10 mouse cellular contexts compared by ENCODE assay signal in the genomic region with DNA sequence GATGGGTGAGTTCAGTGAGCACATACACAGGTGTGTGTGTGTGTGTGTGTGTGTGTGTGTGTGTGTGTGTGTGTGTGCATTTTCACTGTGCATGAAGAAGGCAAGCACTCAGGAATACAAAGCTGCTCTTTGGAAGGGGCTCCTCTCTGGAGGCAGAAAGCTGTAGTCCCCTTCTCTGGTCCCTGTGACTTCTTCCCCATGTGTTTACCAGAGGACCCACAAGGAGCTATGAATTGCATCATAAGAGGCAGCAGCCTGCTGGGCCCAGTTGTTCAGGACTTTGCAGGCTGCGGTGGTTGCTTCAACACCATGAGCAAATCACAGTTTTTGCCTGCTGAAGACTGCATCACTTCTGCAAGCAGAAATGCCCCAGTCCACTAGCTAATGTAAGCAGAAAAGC. TPM values are rescaled to one million over a fixed set of nuclear protein-coding genes. Genes with fewer than 3 reads are reported as not detected.
DNase-seq lines count a peak whose midpoint lies in the region; ATAC-seq and TF ChIP-seq lines count a peak whose summit lies in the region.
"Had no signal": no experiment of that assay in that cellular context is flagged by ENCODE, and none has a peak within 500 bp of the region (broad histone marks: within the 10 kb centered on the region; RNA-seq: fewer than 3 reads in every experiment).

No protein-coding gene starts in this region.

- DNase-seq in left cerebral cortex, adult 2 months (ENCODE audit: extremely low spot score in 1 of 2, low spot score in 2 of 2), result peak; percentile 24 to 38
- no peak for DNase-seq in left cerebral cortex, postnatal 4 days
- DNase-seq in midbrain, embryonic 14.5 days, result peak; percentile 35
- no peak for DNase-seq in heart, postnatal 4 days
- no peak for DNase-seq in kidney, postnatal 4 days
- DNase-seq in adrenal gland, postnatal 25 days, result no peak

- TF ChIP-seq CTCF in left cerebral cortex, adult 2 months (IDR thresholded peaks at IDR 0.05), result no peak

- intact Hi-C loops in left cerebral cortex, adult 2 months (cut with DNase I), result no loop called here
- intact Hi-C loops in left cerebral cortex, postnatal 4 days (cut with DNase I), result no loop called here

- H3K36me3 ChIP-seq in hindbrain, embryonic 12.5 days, result no peaks in the 10 kb centered on the region
- H3K36me3 ChIP-seq in midbrain, embryonic 14.5 days (ENCODE audit: control insufficient read depth, insufficient read depth, low read length), result no peaks in the 10 kb centered on the region
- no peaks in the 10 kb centered on the region for H3K36me3 ChIP-seq in stomach, embryonic 16.5 days (ENCODE audit: control insufficient read depth, insufficient read depth, low read length)

- 31% methylated on average over 1 of the region's 1 CpGs for WGBS in hindbrain, embryonic 12.5 days
- WGBS in midbrain, embryonic 14.5 days, result 29% methylated on average over 1 of the region's 1 CpGs
- 33% methylated on average over 1 of the region's 1 CpGs for WGBS in stomach, embryonic 16.5 days

- peak overlapping the region; percentile 71 for H3K4me3 ChIP-seq in left cerebral cortex, adult 2 months
- H3K4me3 ChIP-seq in hindbrain, embryonic 12.5 days, result peak overlapping the region; percentile 65
- H3K4me3 ChIP-seq in midbrain, embryonic 14.5 days (replicated peaks; ENCODE audit: low read depth, low read length), result peak overlapping the region; percentile 63
- no peak overlapping the region for H3K4me3 ChIP-seq in stomach, embryonic 16.5 days (replicated peaks; ENCODE audit: low read length)

- H3K27ac ChIP-seq in left cerebral cortex, adult 2 months, result peak overlapping the region; percentile 83
- H3K27ac ChIP-seq in hindbrain, embryonic 12.5 days, result no peak overlapping the region
- 0 out of 2 replicates have a peak overlapping the region, but pooled peaks have one; percentile 49 for H3K27ac ChIP-seq in midbrain, embryonic 14.5 days (replicated peaks; ENCODE audit: low read depth, low read length)
- no peak overlapping the region for H3K27ac ChIP-seq in stomach, embryonic 16.5 days (ENCODE audit: low read length)

- no peak overlapping the region for H3K9ac ChIP-seq in hindbrain, embryonic 12.5 days
- peak overlapping the region; percentile 69; the same call in 1 of the 2 replicates for H3K9ac ChIP-seq in midbrain, embryonic 14.5 days (replicated peaks; ENCODE audit: low read length)
- H3K9ac ChIP-seq in stomach, embryonic 16.5 days (ENCODE audit: low read length), result no peak overlapping the region

- ATAC-seq in hindbrain, embryonic 12.5 days (ENCODE audit: low FRiP score), result no peak
- ATAC-seq in midbrain, embryonic 14.5 days (ENCODE audit: low FRiP score, low TSS enrichment), result no peak
- ATAC-seq in stomach, embryonic 16.5 days (ENCODE audit: insufficient read depth, low FRiP score), result no peak
- ATAC-seq: lung, postnatal 0 days had no signal

- 0 out of 2 replicates have a peak, but pooled peaks cover 3% of the 10 kb centered on the region for H3K4me1 ChIP-seq in hindbrain, embryonic 12.5 days
- H3K4me1 ChIP-seq in midbrain, embryonic 14.5 days (ENCODE audit: control insufficient read depth, insufficient read depth, low read length), result peaks cover 10% of the 10 kb centered on the region
- no peaks in the 10 kb centered on the region for H3K4me1 ChIP-seq in stomach, embryonic 16.5 days (ENCODE audit: control insufficient read depth, insufficient read depth, low read length)

- peak overlapping the region; percentile 88 for H3K4me2 ChIP-seq in hindbrain, embryonic 12.5 days (replicated peaks)
- H3K4me2 ChIP-seq in midbrain, embryonic 14.5 days (ENCODE audit: low read length), result peak overlapping the region; percentile 92
- peak overlapping the region; percentile 87; the same call in 1 of the 2 replicates for H3K4me2 ChIP-seq in stomach, embryonic 16.5 days (ENCODE audit: low read depth, low read length)

- peaks cover 42% of the 10 kb centered on the region for H3K27me3 ChIP-seq in hindbrain, embryonic 12.5 days
- peaks cover 16% of the 10 kb centered on the region; the same call in 1 of the 2 replicates for H3K27me3 ChIP-seq in midbrain, embryonic 14.5 days (ENCODE audit: control insufficient read depth, insufficient read depth, low read length)
- peaks cover 27% of the 10 kb centered on the region for H3K27me3 ChIP-seq in stomach, embryonic 16.5 days (ENCODE audit: control insufficient read depth, insufficient read depth, low read length)

- no peaks in the 10 kb centered on the region for H3K9me3 ChIP-seq in hindbrain, embryonic 12.5 days (replicated peaks)
- no peaks in the 10 kb centered on the region for H3K9me3 ChIP-seq in midbrain, embryonic 14.5 days (ENCODE audit: control insufficient read depth, low read length)
- H3K9me3 ChIP-seq in stomach, embryonic 16.5 days (replicated peaks; ENCODE audit: control insufficient read depth, low read length), result no peaks in the 10 kb centered on the region

RNA-seq across cellular contexts. Expression of a gene that starts 0.8 kb away (rescaled TPM):
- 100 to 1,000 TPM; 128 to 140 TPM for total RNA-seq in left cerebral cortex, adult 2 months (2021)
- 100 to 1,000 TPM; 114 to 128 TPM for total RNA-seq in left cerebral cortex, postnatal 4 days (2021)
- 13.3 and 14.4 TPM in 2 replicates for polyA plus RNA-seq in hindbrain, embryonic 12.5 days (2016; fragmentation: Nextera tagmentation; extraction: Ambion mirVana)
- 64.2 and 73.7 TPM in 2 replicates for polyA plus RNA-seq in midbrain, embryonic 14.5 days (2014; fragmentation: Nextera tagmentation; extraction: Ambion mirVana)
- polyA plus RNA-seq in stomach, embryonic 16.5 days (2015; fragmentation: Nextera tagmentation; extraction: Ambion mirVana), result 1.4 and 1.6 TPM in 2 replicates
- total RNA-seq in heart, postnatal 4 days (2021), result under 1 TPM in 1 of 2 experiments, not detected in 1; 0.14 TPM
- total RNA-seq in adrenal gland, postnatal 25 days (2021), result not detected in 2 replicates
- total RNA-seq: common myeloid progenitor, adult 5-6 weeks had no signal

Comparison
In these comparisons a context has a peak if more than half of its experiments do, and no peak if none do; other contexts are left out.
1. DNase-seq: peak in left cerebral cortex, adult 2 months (2 of 2) and midbrain, embryonic 14.5 days (single experiment); none in left cerebral cortex, postnatal 4 days (single experiment), heart, postnatal 4 days (single experiment), kidney, postnatal 4 days (0 of 2) and adrenal gland, postnatal 25 days (single experiment).
2. H3K27ac ChIP-seq: peak in left cerebral cortex, adult 2 months (single experiment) and midbrain, embryonic 14.5 days (single experiment); none in hindbrain, embryonic 12.5 days (single experiment) and stomach, embryonic 16.5 days (single experiment).
3. RNA of a gene that starts 0.8 kb away (total RNA-seq): 128 to 140 TPM in left cerebral cortex, adult 2 months and 114 to 128 TPM in left cerebral cortex, postnatal 4 days; 0.14 TPM in heart, postnatal 4 days and not detected in adrenal gland, postnatal 25 days; every median in the first group is over 100 times any median in the second.
4. Peak in every context shown above with its lines, with median percentiles within 50 percentile points of each other: H3K4me2 ChIP-seq.